Mouse (Mus musculus) thymus, postnatal 36 days (tissue): Measurements from ENCODE around the gene Psmc1.

ENCODE experiments used
- DNase-seq, 2 experiments: peaks; one replicate each; pipeline ENCODE4 v3.0.0; 2022; ENCODE audit warnings: mixed read lengths in 2 of 2

The Psmc1 gene

DNA sequence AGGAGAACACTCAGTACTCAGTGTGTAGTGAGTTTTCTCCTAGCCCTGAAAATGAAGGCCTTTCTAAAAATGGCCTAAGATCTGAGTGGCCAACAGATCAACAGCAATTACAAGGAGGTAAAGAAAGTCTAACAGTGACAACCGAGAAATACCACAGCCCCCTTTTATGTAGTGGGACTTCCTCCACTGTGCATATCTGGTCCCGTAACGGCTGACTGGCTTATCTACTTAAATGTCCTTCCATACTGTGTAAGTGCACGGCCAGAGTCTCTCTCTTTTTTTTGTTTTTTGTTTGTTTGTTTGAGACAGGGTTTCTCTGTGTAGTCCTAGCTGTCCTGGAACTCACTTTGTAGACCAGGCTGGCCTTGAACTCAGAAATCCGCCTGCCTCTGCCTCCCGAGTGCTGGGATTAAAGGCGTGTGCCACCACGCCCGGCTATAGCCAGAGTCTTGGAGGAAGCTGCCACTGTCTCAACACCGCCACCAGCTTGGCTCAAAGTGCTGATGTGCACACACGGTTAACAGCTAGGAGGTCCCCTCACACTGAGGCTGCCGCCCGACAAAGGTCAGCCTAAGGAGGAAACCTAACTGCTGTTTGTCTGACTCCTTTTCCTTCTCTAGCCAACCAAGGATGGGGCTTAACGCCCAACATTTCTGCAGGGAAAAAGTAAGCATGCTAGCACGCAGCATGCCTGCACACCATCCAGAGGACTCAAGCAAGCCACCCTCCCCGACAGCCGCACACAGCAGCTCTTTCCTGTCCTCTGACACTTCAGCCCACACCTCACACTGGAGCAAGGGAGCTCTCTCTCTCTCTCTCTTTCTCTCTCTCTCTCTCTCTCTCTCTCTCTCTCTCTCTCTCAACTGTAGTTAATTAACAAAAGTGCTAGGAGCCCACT, 17.3 kb downstream of the Psmc1 start:
- no peak for DNase-seq

GRCm38 (mm10) chr12:100127866-100128480, 18.0 kb downstream of the Psmc1 start:
- DNase-seq = no peak

DNA sequence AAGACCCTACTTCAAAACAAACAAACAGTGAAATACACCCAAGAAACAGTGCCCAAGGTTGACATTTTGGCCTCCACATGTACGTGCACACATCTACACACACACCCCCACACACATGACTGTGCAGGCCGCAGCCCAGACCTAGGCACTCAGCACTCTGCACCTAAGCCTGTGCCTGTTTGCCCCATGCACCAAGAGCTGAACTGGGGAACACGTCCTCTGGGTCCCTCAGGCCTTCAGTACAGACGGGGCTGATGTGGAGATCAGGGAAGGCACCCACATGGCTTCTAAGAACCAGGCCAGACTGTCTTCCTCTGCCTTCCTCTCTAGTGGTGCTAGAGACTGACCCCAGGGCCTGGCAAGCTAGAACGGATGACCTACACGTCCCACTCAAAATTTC, 18.6 kb downstream of the Psmc1 start:
- DNase-seq = no peak

- DNase-seq = no peak
Measured at GRCm38 (mm10) chr12:100128961-100129360, 19.0 kb downstream of the Psmc1 start.

DNA sequence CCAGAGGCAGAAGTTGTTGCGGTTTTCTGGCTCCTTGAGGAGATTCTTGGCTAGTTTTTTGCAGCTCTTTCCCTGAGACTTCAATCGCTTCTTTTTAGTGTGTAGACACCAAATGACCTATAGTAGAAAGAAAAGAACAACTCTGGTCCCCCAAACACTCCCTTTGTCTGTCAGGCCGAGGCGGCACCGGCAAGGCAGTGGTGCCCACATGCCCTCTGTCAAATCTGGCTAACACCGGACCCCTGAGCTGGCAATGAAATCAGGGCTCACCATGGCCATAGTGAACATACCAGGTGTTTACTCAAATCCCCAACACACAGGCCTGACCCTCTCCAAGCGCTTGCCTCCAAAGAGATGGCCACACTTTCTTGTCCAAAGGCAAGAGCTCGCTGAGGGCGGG, 21.2 kb downstream of the Psmc1 start:
- DNase-seq = no peak

DNA sequence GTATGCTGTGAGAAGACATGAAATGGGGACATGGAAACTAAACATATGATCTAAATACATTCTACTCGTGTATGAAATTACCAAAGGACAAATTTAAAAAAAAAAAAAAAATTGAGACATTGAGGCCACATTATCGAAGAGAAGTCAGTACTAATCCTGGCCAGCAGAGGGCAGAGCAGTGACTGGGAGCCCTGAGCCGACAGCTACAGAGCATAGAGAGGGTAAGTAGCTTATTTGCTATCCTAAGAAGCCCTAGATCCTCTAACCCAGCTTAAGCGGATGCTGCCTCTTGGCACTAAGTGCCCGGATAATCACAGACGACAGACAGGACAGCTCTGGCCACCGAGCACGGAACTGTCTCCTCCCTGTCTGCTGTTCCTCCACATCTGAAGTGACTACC, 21.7 kb downstream of the Psmc1 start:
- DNase-seq = peak; percentile 47 to 53

GRCm38 (mm10) chr12:100134395-100134936, 24.5 kb downstream of the Psmc1 start:
- no peak for DNase-seq

DNA sequence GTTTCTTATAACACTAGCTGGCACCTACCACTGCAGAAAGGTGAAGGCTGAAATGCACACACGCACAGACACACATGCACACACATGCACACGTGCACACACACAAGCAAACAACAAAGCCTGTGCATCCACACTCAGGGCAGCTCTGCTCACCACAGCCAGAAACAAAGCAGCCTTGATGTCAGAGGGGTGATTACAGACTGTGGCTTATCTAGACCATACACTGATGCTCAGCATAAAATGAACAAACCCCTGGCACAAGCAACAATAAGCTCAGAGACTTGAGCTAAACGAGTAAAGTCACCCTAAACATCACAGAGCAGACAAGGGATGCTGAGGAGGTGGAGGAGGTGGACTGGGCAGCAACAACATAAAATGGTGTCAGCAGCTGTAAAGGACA, 25.2 kb downstream of the Psmc1 start:
- DNase-seq = no peak

GRCm38 (mm10) chr12:100142848-100143523, 33.0 kb downstream of the Psmc1 start:
- DNase-seq = no peak

DNA sequence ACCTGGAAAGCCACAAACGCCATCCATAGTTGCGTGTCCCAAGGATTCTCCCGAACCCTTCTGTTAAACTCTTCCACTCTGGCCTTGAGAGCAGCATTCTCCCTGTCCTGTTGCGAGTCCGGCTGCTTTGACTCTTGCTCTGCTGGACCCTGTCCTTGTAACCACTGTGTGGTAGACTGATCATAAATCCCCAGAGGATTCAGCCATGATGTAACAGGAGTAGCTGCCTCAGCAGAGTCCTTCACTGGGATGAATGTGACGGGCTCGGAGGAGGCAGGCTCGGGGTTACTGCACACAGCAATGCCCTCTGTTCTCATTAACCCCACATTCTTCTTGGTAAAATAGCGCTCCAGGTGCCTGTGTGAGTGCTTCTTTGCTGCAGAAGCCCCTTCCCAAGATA, 33.8 kb downstream of the Psmc1 start:
- no peak for DNase-seq

DNA sequence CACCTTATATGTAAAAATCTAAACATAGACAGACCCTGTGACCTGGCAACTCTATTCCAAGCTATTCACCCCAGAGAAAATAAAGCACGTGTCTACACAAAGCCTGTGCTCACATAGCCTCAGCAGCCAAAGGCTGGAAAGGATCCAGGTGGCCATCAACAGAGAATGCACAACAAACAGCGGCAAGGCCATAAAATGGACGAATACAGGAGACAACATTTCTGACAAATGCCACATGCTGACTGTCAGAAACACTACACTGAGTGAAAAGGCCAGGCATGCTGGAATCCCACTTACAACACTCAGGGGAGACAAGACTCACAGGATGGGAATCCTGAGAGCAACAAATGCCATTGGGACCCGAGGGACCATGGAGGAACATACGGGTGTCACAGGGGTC, 34.3 kb downstream of the Psmc1 start:
- DNase-seq = no peak

GRCm38 (mm10) chr12:100152466-100152865, 42.5 kb downstream of the Psmc1 start:
- no peak for DNase-seq

- DNase-seq = peak; percentile 88 to 91
Measured at GRCm38 (mm10) chr12:100159261-100159975, 49.5 kb downstream of the Psmc1 start, which contains the start of gene Nrde2. Nrde2 (minus strand) TSS chr12:100159653.

DNA sequence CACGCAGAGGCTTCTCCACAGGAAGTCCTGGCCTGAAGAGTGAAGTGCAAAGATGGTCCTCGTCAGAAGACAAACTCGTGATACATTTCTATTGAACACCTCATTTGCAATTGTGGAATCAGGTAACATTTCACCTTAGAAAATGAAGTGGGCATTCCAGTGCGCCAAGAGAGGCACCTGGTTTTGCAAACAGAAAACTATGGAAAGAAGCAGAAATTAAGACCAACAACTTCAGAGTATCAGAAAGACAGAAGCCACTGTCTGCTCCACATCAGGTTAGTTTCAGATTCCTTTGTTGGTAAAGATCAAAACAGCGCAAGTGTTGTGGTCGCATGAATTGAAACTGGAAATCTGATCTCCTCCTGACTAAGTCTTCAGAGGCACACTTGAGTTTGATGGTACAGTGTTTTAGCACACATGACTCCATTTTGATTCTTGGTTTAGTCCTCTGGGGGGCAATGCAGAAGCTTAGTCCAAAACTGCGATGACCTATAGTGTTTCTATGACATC, 55.1 kb downstream of the Psmc1 start:
- no peak for DNase-seq

DNA sequence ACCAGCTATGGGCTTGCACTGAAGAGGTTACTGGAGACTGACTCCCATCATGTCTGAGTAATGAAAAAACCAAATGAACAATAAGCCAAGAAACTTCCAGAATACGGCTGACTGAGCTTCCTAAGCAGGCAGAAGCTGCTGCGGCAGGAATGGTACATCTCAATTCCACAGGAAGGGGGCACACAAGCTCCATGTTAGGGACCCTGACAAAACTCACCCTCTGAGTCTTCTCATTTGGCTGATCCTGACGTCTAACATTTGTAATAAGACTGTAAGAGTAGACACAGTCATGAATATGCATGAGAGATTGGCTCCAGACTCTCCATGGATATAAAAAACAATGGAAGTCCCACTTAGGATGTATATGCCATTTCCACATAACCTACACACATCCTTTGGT, 56.2 kb downstream of the Psmc1 start:
- DNase-seq = peak; percentile 39

- no peak for DNase-seq
Measured at GRCm38 (mm10) chr12:100166939-100167338, 57.0 kb downstream of the Psmc1 start.

- no peak for DNase-seq
Measured at GRCm38 (mm10) chr12:100167502-100167901, 57.5 kb downstream of the Psmc1 start.

GRCm38 (mm10) chr12:100167931-100168871, 58.2 kb downstream of the Psmc1 start:
- DNase-seq = peak; percentile 30 to 45

- no peak for DNase-seq
Measured at GRCm38 (mm10) chr12:100172481-100172880, 62.5 kb downstream of the Psmc1 start.
